Mouse (Mus musculus): ENCODE results near the gene Foxf2. TPM values are rescaled to one million over a fixed set of nuclear protein-coding genes. Genes with fewer than 3 reads are reported as not detected.

Gene Foxf2
- total and polyA plus RNA-seq, 3 experiments, result not detected

DNA sequence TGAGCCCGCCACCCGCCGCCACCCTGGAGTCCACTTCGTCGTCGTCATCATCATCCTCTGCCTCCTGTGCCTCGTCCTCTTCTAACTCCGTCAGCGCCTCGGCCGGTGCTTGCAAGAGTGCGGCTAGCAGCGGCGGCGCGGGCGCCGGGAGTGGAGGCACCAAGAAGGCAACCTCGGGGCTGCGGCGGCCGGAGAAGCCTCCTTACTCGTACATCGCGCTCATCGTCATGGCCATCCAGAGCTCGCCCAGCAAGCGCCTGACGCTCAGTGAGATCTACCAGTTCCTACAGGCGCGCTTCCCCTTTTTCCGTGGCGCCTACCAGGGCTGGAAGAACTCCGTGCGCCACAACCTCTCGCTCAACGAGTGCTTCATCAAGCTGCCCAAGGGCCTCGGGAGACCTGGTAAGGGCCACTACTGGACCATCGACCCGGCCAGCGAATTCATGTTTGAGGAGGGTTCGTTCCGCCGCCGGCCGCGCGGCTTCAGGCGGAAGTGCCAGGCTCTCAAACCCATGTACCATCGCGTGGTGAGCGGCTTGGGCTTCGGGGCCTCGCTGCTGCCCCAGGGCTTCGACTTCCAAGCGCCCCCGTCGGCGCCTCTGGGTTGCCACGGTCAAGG lies 676 bp downstream of the Foxf2 start:
- DNase-seq, result peak; percentile 40

DNA sequence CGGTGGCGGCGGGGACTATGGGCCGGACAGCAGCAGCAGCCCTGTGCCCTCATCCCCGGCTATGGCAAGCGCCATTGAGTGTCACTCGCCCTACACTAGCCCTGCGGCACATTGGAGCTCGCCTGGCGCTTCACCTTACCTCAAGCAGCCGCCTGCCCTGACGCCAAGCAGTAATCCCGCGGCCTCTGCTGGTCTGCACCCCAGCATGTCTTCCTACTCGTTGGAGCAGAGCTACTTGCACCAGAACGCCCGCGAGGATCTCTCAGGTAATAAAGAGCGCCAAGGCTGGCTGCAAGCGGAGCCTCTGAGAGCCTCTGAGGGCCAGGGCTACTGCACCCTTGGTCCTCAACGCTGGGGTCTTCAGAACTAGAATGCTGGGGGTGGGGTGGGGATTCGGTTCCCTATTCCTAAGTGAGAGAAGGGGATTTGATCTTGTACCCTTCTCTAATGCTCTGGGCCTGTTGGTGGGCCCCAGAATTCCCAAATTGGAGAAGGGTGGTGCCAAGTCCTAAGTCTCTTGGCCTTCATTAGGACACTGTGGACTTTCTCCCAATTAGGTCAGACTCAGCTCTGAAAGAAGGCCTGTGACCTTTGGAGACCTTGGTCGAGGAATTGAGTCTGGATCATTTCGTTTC lies 1.5 kb downstream of the Foxf2 start:
- DNase-seq, result no peak

DNA sequence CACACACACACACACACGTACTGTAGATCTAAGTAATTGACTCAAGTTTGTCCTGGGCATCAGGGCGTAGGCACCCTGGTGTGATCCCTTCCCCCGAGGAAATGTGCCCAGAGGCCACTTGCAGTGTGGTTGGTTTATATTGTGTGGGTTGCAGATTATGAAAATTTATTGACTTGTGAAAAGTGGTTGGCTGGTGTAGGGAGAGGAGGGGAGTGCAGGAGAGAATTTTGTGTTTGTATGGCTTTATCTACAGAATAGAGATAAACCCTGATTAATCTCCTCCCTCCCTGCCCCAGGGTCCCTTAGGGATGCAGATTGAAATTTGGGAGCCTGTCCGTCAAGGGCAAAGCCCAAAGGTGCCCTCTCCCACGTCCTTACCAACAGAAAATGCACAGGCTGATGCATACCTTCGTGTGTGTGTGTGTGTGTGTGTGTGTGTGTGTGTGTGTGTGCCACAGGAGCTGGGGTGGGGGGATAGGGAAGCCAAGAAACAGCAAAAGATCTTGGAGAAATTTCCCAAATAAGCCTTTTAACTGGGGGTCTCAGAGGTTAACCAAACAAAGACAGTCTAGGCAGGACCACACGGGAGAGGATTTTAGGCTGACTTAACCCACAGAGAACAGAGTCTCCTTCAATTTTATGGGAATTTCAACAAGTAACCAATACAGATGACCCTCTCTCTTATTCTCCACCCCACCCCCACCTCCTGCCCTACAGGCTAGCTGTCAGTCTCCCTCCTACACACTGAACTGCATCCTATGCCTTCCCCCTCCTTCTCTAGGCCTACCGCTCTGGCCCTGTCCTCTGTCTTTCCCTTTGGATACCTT lies 2.5 kb downstream of the Foxf2 start:
- DNase-seq, result no peak

DNA sequence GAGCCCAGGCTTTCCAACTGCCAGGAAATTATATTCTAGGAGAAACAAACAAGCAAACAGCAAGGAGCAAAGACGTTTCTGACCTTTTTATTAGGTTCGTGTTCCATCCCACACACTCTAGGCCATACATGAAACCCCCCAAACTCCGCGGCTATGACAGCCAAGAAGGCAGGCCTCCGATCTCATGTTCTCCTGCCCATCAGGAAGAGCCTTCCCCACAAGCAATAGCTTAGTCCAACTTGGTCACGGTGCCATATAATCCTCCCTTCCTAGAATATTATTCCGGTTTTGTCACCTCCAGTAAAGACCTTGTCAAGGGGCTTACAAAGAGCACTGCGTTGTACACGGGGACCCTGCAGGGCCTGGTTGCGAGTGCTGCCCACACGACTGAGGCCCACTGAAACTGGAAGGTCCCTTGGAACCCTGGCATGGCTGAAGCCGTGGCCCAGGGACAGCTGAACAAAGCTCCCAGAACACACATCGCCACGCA lies 3.1 kb downstream of the Foxf2 start:
- no peak for DNase-seq

DNA sequence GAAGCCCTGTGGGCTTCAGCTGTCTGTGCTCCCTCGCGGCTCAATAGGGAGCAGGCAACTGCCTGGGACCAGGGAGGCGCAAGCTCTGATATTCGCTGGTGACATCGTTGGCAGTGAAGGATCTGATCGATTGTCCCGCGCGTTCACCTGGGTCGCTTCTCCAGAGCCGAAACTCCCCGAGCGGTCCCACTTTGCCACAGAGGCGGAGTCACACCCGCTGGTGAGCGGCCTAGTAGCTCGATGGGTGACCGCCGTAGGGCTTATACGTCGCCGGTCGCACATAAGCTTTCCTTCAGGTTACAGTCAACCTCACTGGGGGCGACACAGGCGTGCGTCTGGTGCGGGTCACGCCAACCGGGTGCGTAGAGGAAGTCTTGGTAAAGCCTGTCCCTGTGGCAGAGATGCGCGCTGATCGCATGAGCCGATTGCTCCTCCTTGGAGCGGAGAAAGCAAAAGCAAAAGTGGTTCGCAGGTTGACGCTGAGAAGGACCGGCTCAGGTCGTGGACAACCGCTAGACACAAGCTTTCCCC lies 3.8 kb downstream of the Foxf2 start:
- DNase-seq, result peak; percentile 29

DNA sequence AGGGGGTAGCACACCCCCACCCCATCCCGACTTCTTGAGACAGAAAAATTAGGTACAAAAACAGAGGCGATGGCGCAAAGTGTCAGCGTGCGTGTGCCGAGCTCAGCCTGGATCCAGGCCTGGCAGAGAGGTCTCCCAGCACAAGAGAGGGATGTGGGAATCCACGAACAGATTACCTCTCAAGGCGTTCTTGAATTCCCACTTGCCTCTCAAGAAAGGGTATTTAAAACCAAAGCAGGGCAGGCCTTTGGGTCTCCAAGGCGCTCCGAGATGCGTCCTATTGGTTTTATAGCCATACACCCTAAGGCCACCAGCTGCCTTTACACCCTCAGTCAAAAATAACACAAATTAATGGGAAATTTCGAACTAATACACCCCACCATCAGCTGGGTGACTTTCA lies 4.4 kb downstream of the Foxf2 start:
- DNase-seq, result no peak

DNA sequence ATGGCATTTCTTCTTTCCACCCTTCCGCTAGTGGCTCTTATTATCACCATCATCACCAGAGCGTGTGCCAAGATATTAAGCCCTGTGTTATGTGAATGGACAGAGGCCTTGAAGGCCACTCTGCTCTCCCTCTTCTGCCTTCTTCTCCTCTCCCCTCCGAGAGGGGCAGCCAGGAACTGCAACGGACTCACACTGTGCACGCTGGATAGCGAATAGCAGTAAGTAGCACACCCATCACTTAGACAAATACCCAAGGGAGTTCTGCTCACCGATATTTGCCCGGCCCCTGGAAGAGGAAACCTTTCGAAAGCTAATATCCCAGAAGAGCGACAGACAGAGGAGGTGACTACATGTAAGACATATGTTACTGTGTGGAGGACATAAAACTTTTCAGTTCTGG lies 4.9 kb downstream of the Foxf2 start:
- DNase-seq, result no peak

DNA sequence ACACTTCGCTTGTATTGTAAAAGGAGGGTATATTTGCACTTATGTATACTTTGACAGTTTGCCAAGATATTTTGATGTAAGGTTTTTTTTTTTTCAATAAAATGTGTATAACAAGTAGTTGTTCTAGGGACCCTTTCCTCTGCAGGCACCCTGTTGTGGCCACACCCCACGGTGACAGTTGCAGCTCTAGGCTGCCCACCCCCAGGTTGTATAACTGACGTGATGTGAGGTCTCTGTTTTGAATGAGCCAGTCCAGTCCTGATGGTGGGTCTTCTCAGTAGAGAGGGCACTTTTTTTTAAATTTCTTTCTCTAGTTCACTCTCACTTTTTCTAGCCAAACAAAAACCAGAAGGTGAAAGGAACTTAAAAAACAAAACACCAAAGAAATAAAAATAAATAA lies 5.7 kb downstream of the Foxf2 start:
- DNase-seq, result no peak

DNA sequence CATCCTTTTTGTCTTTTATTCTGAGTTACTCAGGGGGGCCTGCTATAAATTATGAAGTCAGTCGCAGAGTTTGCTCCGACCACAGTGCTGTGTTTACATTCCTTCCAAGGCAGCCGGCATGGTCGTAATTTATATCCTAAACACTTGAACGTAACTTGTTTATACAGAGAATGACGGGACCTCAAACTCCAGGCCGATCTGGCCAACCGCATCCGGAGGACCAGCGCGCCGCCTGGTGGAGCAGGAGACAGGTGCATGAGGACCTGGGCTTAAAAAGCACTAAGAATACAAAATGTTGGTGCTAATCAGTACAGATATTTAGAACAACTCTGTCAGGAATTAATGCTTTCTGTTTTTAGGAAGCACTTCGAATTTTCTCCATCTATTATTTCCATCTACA lies 6.8 kb downstream of the Foxf2 start:
- DNase-seq, result peak; percentile 77

DNA sequence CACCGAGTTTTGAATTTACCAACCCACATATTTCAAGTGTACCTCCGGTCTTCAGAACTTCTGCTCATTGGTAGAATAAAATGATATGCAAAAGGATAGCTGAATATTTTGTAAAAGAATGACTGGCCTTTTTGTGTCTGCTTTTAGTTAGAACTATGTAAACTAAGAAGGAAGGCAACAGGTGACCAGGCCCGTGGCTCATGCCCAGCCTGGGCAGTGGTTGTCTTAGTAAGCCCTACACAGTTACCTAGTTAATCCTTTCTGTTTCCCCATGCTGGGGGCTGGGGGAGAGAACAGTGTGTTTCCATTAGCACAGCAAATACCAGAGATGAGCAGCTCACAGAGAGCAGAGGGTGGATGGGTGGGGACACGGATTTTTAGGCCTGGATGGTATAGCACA lies 7.6 kb downstream of the Foxf2 start:
- no peak for DNase-seq

DNA sequence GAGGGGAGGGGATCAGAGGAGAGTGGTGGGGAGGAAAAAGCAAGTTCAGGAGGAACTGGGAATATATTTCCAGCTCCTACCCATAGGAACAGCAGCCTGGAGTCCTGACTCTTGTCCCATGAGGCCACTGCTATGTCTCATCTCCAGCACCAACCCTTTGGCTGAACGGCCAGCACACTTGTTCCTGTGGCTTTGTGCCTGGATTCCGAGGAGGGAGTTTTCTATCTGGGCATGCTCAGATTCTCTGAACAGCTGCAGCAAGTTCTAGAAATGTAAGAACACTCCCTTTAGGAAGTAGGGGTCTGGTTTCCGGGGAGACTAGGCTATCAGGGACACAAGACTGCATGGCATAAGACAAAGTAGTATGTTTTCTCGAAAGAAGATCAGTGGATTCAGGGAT lies 9.9 kb downstream of the Foxf2 start:
- no peak for DNase-seq

DNA sequence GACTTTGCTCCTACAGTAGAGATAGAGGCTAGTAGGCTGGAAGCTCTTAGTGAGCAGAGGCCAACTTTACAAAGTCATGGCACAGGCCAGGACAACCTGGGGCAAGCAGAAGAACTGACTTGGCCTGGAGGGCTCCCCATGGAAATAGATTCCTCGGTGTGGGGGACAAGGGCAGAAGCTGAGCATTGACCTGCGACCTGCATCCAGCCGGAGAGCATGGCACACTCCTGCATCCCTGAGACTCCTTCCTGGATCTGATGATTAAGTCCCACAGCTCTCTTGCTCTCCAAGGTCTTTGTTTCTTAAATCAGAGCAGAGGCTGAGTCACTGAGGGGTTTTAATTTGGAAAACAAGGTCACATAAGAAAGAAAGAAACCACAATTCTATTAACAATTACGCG lies 15.9 kb downstream of the Foxf2 start:
- peak; percentile 52 for DNase-seq

DNA sequence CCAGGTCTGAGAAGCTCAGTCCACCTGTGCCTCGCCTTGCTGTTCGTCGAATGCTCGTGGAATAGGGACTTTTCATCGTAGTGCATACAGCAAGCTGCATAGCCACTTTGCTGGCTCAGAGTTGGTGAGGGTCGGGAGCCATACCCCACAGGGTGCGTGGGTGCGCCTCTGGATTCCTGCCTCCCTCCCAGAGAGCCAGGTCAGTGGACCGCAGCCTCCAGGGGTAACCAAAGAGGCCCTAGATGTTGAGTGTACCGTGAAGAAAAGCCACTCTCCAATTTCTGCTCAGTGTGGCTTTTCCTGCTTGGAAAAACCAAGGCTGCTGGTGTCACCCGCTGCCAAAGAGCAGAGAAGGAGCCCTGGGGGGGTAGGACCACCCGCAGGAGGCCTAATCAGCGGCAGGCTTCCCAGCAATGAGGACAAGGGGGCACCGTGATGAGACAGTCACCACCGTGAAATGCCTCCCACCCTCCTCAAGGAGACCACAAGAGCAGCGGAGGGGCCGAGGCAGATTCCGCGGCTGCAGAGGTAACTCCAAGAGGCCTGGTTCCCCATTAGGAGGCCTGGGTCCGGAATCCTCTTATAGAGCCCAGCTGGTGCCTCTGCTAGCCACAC lies 26.6 kb downstream of the Foxf2 start:
- no peak for DNase-seq

DNA sequence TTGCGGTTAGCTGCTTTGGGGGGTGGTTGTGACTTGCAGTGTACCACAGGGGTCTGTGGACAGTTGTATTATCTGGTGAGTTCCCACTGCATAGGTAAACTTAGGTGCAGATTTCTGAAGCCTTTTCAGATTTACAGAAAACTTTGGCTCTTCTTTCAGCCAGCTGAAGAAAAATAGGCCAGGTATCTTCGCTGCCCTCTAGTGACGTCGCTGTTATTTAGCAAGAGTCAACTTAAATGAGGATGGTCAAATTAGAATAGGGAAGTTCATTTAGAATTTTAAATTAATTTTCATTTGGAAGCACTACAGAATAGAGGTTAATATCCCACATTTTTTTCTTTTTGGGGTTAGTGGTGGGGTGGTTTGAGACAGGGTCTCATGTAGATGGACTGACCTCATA lies 30.6 kb downstream of the Foxf2 start:
- DNase-seq, result no peak

DNA sequence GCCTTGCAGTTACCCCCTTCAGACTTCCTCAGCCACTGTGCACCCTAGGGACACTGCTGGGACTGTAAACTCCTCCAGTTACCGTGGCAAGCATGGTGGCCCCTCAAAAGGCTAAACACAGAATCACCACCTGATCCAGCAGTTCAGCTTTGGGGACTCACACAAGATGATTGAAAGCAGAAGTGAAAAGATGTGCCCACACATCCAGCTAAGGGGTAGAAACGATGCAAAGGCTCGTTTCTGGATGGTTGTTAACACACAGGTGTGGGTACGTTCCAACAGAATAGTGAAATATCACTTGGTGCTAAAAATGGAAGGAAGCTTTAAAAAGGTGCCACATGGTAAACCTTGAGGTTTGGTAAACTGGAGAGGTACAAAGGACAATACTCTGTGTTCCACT lies 32.6 kb downstream of the Foxf2 start:
- no peak for DNase-seq

DNA sequence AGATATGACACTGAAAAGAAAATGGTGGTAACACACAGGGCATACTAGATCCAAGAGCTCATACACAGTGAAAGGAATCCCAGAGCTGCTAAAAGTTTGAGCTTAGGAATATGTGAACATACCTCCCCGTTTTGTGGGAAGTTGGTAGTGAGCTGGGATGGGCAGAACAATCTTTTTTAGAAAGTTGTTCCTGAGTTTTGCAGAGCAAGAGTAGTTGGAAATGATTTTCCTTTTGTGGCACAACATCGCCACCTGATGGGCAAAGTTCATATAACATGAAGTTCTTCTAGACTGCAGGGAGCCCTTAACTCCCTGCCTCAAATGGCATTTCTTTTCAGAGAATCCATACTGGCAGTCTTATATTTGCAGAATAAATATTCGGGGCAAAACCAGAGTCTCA lies 33.3 kb downstream of the Foxf2 start:
- DNase-seq, result peak; percentile 41

DNA sequence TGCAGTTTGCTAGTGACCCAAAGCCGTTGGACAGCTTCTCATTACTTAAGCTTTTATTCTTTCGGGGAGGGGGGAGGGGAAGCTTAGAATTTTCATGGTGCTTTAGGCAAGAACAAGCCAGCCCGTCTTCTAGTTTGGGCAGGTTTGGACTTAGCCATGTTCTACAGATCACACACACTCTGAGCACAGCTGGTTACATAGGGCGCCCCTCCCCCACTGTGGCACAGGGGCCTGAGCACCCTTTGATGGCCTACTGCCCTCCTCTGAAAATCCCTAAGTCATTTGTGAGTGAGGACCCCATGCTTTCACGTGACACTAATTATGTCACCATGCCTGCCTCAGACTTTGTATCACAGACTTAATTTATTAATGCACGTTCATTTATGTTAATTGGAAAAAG lies 35.6 kb downstream of the Foxf2 start:
- DNase-seq, result no peak

DNA sequence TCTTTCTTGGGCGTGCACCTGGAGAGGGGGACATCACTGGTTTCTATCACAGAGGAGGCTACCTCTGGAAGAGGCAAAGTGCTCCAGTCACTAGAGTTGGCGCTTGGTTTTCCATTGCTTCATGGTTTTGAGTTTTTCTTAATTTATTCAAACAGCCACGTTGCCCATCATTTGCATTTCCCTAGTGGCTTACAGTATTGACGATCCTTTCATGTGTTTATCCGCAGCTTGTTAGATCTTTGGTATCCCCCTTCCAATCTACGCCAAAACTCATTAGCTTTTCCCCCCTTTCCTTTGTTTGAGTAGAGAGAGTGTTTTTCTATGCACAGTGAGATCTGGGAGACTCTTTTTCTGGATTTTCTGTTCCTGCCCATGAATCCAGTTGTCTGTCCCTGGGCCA lies 39.8 kb downstream of the Foxf2 start:
- no peak for DNase-seq

DNA sequence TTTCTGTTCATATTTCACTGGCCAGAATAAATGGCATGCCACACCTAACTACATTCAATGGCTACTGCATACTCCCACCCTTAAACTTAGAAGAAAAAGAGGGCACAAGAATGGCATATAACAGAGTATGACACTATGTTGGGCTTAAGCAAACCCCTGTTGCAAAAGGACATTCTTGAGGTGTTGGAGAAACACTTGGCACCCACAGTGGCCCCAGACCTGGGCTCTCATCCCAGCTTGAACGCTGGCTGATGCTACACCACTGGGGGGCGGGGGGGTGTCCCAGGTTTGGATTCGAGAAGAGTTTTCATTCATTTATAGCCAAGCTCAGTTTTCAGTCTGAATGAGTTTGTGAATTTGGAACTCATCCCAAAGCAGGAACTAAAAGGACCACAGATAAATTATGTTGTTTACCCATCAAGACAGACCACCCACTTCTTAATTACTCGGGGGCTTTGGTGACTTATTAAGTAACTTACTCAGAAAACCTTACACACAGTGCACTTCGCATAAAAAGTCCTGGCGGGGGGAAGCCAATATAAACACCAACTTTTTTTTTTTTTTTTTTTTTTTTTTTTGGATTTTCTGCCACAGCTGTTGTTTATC lies 42.4 kb downstream of the Foxf2 start:
- no peak for DNase-seq

DNA sequence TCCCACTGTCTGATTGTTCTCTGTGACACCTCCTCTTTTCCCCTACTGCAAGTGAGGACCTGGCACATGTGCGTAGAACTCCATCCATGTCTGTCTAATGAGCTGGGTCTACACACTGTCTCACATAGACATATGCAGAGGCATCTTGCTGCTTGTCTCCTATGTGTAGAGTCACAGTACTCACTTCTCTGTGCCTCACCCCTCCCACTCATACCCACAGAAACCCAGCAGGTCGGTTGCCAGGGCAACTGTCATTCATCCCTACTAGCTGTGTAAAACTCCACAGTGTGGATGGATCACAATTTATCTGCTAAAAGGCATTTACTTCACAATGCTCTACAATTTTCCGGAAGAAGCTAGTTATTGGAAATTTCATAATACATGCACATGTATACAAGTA lies 46.5 kb downstream of the Foxf2 start:
- no peak for DNase-seq

Measured in adrenal gland, adult 2 months (tissue).